Mouse (Mus musculus) CH12.LX (cell line): ENCODE measurements around the gene Palm. TPM values are rescaled to one million over a fixed set of nuclear protein-coding genes. Genes with fewer than 3 reads are reported as not detected.

ENCODE experiments used
- DNase-seq: peaks from one replicate; pipeline ENCODE4 v3.0.0-alpha.2; 2013; ENCODE audit errors: extremely low read depth
- H3K27ac ChIP-seq: 2 replicates; pipeline ENCODE4 v1.5.1; 2012; ENCODE audit warnings: low read depth, mild to moderate bottlenecking, control low read depth, moderate library complexity; ENCODE audit not compliant: insufficient read depth
- H3K27me3 ChIP-seq: replicated peaks from 2 replicates; pipeline ENCODE3; 2012; ENCODE audit warnings: inconsistent platforms
- H3K36me3 ChIP-seq, 2 experiments: replicated peaks in 1 of 2; 2 replicates each; pipeline versions ENCODE3 to v1.6.1; 2012; ENCODE audit warnings: inconsistent platforms in 1 of 2, low read length in 1 of 2, mild to moderate bottlenecking in 1 of 2, mixed read lengths in 1 of 2, moderate library complexity in 1 of 2; ENCODE audit not compliant: control insufficient read depth in 1 of 2, insufficient read depth in 1 of 2
- H3K4me1 ChIP-seq, 2 experiments: 2 replicates each; pipeline ENCODE4 v1.6.1; 2012; ENCODE audit warnings: inconsistent platforms in 1 of 2, moderate library complexity in 1 of 2; ENCODE audit not compliant: insufficient read depth in 2 of 2, control insufficient read depth in 1 of 2
- H3K4me2 ChIP-seq: 2 replicates; pipeline ENCODE4 v1.6.1; 2012; ENCODE audit warnings: low read depth, mild to moderate bottlenecking, control low read depth; ENCODE audit not compliant: poor library complexity, insufficient read depth, severe bottlenecking
- H3K4me3 ChIP-seq, 3 experiments: fragments of 150-350 bp in 1 of 3; sonication (generic) in 1 of 3; replicated peaks in 1 of 3; 2 replicates each; pipeline versions ENCODE3 to v1.5.1; 2011 to 2012; ENCODE audit warnings: low read depth in 2 of 3, low read length in 2 of 3, mild to moderate bottlenecking in 2 of 3, moderate library complexity in 2 of 3, control low read depth in 1 of 3, improper control_type of control experiment in 1 of 3, inconsistent platforms in 1 of 3, mixed read lengths in 1 of 3; ENCODE audit not compliant: poor library complexity in 1 of 3
- H3K79me2 ChIP-seq: replicated peaks from 2 replicates; pipeline ENCODE4 v1.6.1; 2012; ENCODE audit warnings: mild to moderate bottlenecking, moderate library complexity; ENCODE audit not compliant: control insufficient read depth, poor library complexity, insufficient read depth, severe bottlenecking; ENCODE audit errors: extremely low read depth
- H3K9ac ChIP-seq: 2 replicates; pipeline ENCODE4 v1.6.1; 2012; ENCODE audit warnings: low read depth, mild to moderate bottlenecking, control low read depth, moderate library complexity; ENCODE audit not compliant: insufficient read depth
- H3K9me3 ChIP-seq: replicated peaks from 2 replicates; pipeline ENCODE3; 2012; ENCODE audit warnings: low read length, inconsistent platforms, mixed read lengths
- BHLHE40 ChIP-seq: IDR thresholded peaks from 2 replicates; pipeline ENCODE4 v1.6.1; 2011; ENCODE audit warnings: mild to moderate bottlenecking, low read depth, low read length, improper control_type of control experiment
- CHD1 ChIP-seq: IDR thresholded peaks from 2 replicates; pipeline ENCODE4 v1.6.1; 2012; ENCODE audit warnings: low read depth, low read length, improper control_type of control experiment, inconsistent platforms
- CTCF ChIP-seq, 2 experiments: IDR thresholded peaks in 1 of 2; conservative IDR thresholded peaks in 1 of 2; 2 replicates each; pipeline ENCODE4 v1.5.1; 2011 to 2012; ENCODE audit warnings: low read depth in 2 of 2, low read length in 2 of 2, improper control_type of control experiment in 1 of 2, inconsistent platforms in 1 of 2, mild to moderate bottlenecking in 1 of 2, moderate library complexity in 1 of 2
- E2F4 ChIP-seq: IDR thresholded peaks from 2 replicates; pipeline ENCODE4 v1.6.1; 2011; ENCODE audit warnings: low read depth, low read length, improper control_type of control experiment; ENCODE audit not compliant: insufficient replicate concordance
- EP300 ChIP-seq: IDR thresholded peaks from 2 replicates; pipeline ENCODE4 v1.6.1; 2011; ENCODE audit warnings: low read length, improper control_type of control experiment
- GABPA ChIP-seq: IDR thresholded peaks from 2 replicates; pipeline ENCODE4 v1.6.1; 2012; ENCODE audit warnings: low read depth, low read length, improper control_type of control experiment, inconsistent platforms; ENCODE audit not compliant: insufficient replicate concordance
- HCFC1 ChIP-seq: IDR thresholded peaks from 2 replicates; pipeline ENCODE4 v1.6.1; 2012; ENCODE audit warnings: low read depth, mild to moderate bottlenecking, inconsistent platforms, low read length, improper control_type of control experiment
- IRF4 ChIP-seq: IDR thresholded peaks from 2 replicates; pipeline ENCODE4 v1.6.1; 2014; ENCODE audit warnings: low read depth, mild to moderate bottlenecking, inconsistent platforms, low read length, improper control_type of control experiment
- JUND ChIP-seq: conservative IDR thresholded peaks from 2 replicates; pipeline ENCODE4 v1.6.1; 2011; ENCODE audit warnings: low read depth, low read length, improper control_type of control experiment
- MAFK ChIP-seq: IDR thresholded peaks from 2 replicates; pipeline ENCODE4 v1.6.1; 2011; ENCODE audit warnings: low read length, improper control_type of control experiment; ENCODE audit not compliant: insufficient replicate concordance
- MAX ChIP-seq: IDR thresholded peaks from 2 replicates; pipeline ENCODE4 v1.6.1; 2011; ENCODE audit warnings: low read length, improper control_type of control experiment
- MEF2A ChIP-seq: IDR thresholded peaks from 2 replicates; pipeline ENCODE4 v1.6.1; 2014; ENCODE audit warnings: low read depth, mild to moderate bottlenecking, inconsistent platforms, low read length, improper control_type of control experiment, borderline replicate concordance
- MYC ChIP-seq: IDR thresholded peaks from 2 replicates; pipeline ENCODE4 v1.6.1; 2011; ENCODE audit warnings: low read depth, mild to moderate bottlenecking, improper control_type of control experiment, low read length
- NRF1 ChIP-seq: IDR thresholded peaks from 2 replicates; pipeline ENCODE4 v1.6.1; 2014; ENCODE audit warnings: low read depth, mild to moderate bottlenecking, inconsistent platforms, low read length, improper control_type of control experiment, moderate library complexity
- RAD21 ChIP-seq: IDR thresholded peaks from 2 replicates; pipeline ENCODE4 v1.6.1; 2011; ENCODE audit warnings: low read depth, mild to moderate bottlenecking, low read length, improper control_type of control experiment, moderate library complexity
- SIN3A ChIP-seq: IDR thresholded peaks from 2 replicates; pipeline ENCODE4 v1.6.1; 2012; ENCODE audit warnings: low read length, improper control_type of control experiment, inconsistent platforms
- USF1 ChIP-seq: IDR thresholded peaks from 2 replicates; pipeline ENCODE4 v1.6.1; 2014; ENCODE audit warnings: low read depth, mild to moderate bottlenecking, inconsistent platforms, low read length, improper control_type of control experiment
- ZKSCAN1 ChIP-seq: IDR thresholded peaks from 2 replicates; pipeline ENCODE4 v1.6.1; 2012; ENCODE audit warnings: low read depth, inconsistent platforms, low read length, improper control_type of control experiment, borderline replicate concordance
- ZMIZ1 ChIP-seq: IDR thresholded peaks from 2 replicates; pipeline ENCODE4 v1.6.1; 2012; ENCODE audit warnings: low read depth, mild to moderate bottlenecking, inconsistent platforms, low read length, improper control_type of control experiment
- ZNF384 ChIP-seq: IDR thresholded peaks from 2 replicates; pipeline ENCODE4 v1.6.1; 2012; ENCODE audit warnings: low read depth, low read length, improper control_type of control experiment, inconsistent platforms
- dilution Hi-C: fragments of 300-500 bp; cut with MboI; formaldehyde crosslinking; loops from 2 replicates; pipeline ENCODE4 v1.14.3; 2020; ENCODE audit warnings: low sequenced_read_pairs; ENCODE audit not compliant: extremely low pct_unique_long_range_greater_than_20kb, extremely low pct_ligation_motif_present
- in situ Hi-C: fragments of 300-500 bp; cut with MboI; formaldehyde crosslinking; loops from 3 replicates; pipeline ENCODE4 v1.14.3; 2019; ENCODE audit warnings: low sequenced_read_pairs, low pct_ligation_motif_present, low pct_unique_long_range_greater_than_20kb, mixed read lengths
- polyA plus RNA-seq: library from polyadenylated mRNA; unstranded; fragments of >175 nt; gene quantifications from 2 replicates; pipeline ENCODE4 v1.2.1, GENCODE M21; 2012; ENCODE audit warnings: low read depth; ENCODE audit not compliant: insufficient read length
- total RNA-seq, 2 experiments: library from RNA; depleted of rRNA; stranded (reverse); fragments of 300-350 nt in 1 of 2; fragments of >200 nt in 1 of 2; gene quantifications; 2 replicates each; pipeline ENCODE4 v1.2.3; 2012 to 2014

Gene Palm
- total and polyA plus RNA-seq, 3 experiments = 0.78 to 5.3 (median 2.5) TPM

DNA sequence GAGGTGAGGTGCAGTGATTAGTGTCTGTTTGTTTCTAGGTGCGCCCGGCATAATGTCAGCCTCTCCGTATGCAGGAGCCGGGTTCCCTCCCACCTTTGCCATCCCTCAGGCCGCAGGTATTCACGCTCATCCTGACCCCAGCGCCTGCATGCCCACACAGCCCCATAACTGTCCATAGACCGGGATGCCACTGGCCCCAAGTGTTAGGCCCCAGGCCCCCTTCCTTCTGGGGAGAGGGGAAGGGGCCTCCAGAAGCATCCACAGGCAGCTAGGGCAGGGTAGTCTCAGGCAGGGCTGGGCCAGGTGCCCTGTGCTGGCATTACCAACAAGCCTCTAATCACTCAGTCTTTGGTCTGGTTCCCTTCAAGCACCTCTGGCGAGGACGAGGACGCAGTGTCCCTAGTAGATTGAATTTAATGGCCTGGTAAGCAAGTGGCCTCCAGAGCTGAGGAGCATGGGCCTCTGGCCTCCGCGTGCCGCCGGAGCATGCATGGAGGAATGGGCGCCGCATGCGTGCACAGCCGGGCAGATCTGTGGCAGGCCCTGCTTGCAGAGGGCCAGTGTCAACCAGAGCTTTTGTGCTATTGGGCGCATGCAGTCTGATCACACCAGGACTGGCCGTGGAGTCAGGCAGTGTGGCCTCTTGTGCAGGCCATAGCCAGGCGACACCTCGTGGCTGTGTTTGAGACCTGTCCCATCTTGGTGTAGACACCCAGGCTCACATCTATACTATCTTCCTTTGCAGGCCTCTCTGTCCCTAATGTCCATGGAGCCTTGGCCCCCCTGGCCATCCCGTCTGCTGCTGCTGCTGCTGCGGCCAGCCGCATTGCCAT, 66.9 kb downstream of the Palm start:
- in situ Hi-C loops (no loop called here), dilution Hi-C loops (no loop called here)
- Histone ChIP-seq H3K27ac (no peak overlapping the region), H3K27me3 (no peaks in the 10 kb centered on the region), H3K4me3 (no peak overlapping the region), H3K79me2 (peaks cover 54% of the 10 kb centered on the region), H3K9ac (no peak overlapping the region), H3K4me1 (peaks cover 11 to 26% of the 10 kb centered on the region in 2 experiments), H3K4me2 (no peak overlapping the region), H3K36me3 (peaks cover 82 to 87% of the 10 kb centered on the region in 2 experiments), H3K9me3 (no peaks in the 10 kb centered on the region)
- no peak for TF ChIP-seq GABPA
- TF ChIP-seq CTCF (conservative IDR thresholded peaks at IDR 0.05 in 1 of 2, IDR thresholded peaks at IDR 0.05 in 1 of 2; ENCODE audit: low read depth in 2 of 2, low read length in 2 of 2) = no peak
- no peak for TF ChIP-seq JUND
- TF ChIP-seq E2F4 = no peak
- TF ChIP-seq MEF2A = no peak
- TF ChIP-seq SIN3A = no peak
- DNase-seq = no peak

DNA sequence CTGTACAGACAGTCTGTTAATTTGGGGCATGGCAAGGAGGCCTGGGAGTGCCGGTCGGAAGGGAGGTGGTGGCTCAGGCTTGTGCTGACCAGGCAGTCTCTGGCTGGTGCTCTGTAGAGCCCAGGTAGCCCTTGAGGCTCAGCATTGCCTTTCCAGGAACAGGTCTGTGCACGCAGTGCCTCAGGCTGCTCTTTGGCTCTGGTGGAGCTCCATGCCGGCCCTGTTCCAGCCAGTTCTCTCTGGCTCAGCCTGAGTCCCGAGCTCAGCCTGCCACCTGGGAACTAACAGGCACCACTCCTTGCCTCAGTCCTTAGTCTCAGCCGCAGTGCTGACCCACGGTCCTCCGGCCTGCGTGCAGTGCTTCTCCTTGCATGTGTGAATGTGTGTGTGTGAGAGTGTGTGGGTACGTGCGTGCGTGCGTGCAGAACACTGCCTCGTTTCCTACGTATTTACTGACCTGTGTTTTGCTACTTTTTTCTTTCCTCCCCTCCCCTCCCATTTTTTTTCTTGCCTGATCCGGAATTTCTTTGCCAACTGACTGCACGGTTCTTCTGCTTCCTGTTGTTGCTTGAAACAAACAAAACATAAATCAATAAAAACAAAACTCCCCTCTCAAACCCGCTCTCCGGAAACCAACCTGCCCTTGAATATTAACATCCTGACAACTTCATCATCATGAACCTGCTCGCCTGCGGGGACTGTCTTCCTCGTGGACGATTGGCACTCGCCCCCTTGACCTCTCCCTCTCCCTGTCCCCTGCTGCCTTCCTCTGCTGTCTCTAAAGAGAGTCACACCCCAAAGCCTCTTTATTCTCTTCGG, 68.1 kb downstream of the Palm start:
- dilution Hi-C loops = no loop called here
- TF ChIP-seq IRF4 = no peak
- TF ChIP-seq MAFK = no peak
- TF ChIP-seq BHLHE40 = no peak
- no peak for TF ChIP-seq RAD21
- no peak for TF ChIP-seq MAX
- TF ChIP-seq GABPA = no peak
- no peak for TF ChIP-seq HCFC1
- TF ChIP-seq ZMIZ1 = no peak
- TF ChIP-seq ZNF384 = no peak
- no peak for TF ChIP-seq NRF1
- no peak for TF ChIP-seq MYC
- TF ChIP-seq CHD1 = no peak
- no peak for TF ChIP-seq USF1
- TF ChIP-seq EP300 = no peak
- no peak for TF ChIP-seq E2F4
- TF ChIP-seq CTCF (conservative IDR thresholded peaks at IDR 0.05 in 1 of 2, IDR thresholded peaks at IDR 0.05 in 1 of 2; ENCODE audit: low read depth in 2 of 2, low read length in 2 of 2) = no peak
- no peak for TF ChIP-seq JUND
- no peak for TF ChIP-seq ZKSCAN1
- H3K4me2 ChIP-seq = no peak overlapping the region
- peaks cover 16 to 24% of the 10 kb centered on the region in 2 experiments for H3K4me1 ChIP-seq
- H3K9ac ChIP-seq = no peak overlapping the region
- peak overlapping the region; percentile 11; the same call in 1 of the 2 replicates for H3K27ac ChIP-seq
- DNase-seq = no peak
- peaks cover 42% of the 10 kb centered on the region for H3K79me2 ChIP-seq
- no peaks in the 10 kb centered on the region for H3K9me3 ChIP-seq
- H3K27me3 ChIP-seq = no peaks in the 10 kb centered on the region
- in situ Hi-C loops = no loop called here
- peaks cover 82 to 92% of the 10 kb centered on the region in 2 experiments for H3K36me3 ChIP-seq
- H3K4me3 ChIP-seq = no peak overlapping the region
